Mouse (Mus musculus) yolk sac, embryonic 10.5 days (tissue): ENCODE measurements at regions not wholly inside any gene's neighbourhood (a gene's known extent, or its start where the extent isn't known, plus 50 kb on each side); places are given as distances from the start of the nearest gene placed in this dataset.

Source experiments
- DNase-seq: peaks from one replicate; pipeline ENCODE4 v3.0.0-alpha.2; 2017; ENCODE audit warnings: low spot score

DNA sequence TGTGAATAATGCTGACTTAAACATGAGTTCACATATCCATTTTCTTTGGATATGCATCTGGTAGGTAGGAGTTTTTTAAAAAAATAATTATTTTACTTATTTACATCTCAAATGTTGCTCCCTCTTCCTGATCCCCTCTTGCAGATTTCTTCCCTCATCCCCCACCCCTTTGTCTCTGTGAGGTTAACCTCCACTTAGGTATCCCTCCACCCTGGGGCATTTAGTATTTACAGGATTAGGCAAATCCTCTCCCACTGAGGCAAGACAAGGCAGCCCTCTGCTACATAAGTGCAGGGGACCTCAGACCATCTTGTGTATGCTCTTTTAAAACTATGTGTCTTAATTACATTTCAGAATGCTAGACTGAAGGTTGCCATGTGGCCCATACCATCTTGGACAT lies 155.2 kb upstream of the Shcbp1 start:
- DNase-seq, result no peak

- DNase-seq, result no peak
Measured at GRCm38 (mm10) chr8:4934035-4934434, 154.7 kb upstream of the Shcbp1 start.

- no peak for DNase-seq
Measured at GRCm38 (mm10) chr8:4916447-4916846, 137.1 kb upstream of the Shcbp1 start.

GRCm38 (mm10) chr8:4895046-4895445 lies 115.7 kb upstream of the Shcbp1 start:
- no peak for DNase-seq

GRCm38 (mm10) chr8:4868761-4869160 lies 89.4 kb upstream of the Shcbp1 start:
- peak; percentile 17 for DNase-seq

DNA sequence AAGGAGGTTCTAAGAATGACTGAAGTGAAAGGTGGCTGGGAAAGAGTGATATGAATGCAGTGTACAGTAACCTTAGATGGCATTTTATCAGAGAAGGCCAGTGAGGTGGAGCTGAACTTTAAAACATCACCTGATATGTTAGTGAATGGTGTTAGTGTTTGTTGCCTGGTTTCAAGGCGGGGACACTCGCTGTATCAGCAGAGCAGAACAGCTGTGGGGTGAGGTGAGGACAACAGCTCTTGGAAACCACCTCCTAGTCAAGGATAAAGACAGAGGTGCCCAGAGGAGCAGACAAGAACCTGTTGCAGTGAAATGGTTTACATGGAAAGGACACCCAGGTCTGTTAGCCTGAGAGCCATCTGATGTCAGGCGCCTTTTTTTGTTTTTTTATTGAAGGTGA lies 59.7 kb upstream of the Shcbp1 start:
- no peak for DNase-seq

GRCm38 (mm10) chr8:4838527-4838926 lies 59.2 kb upstream of the Shcbp1 start:
- DNase-seq, result no peak

GRCm38 (mm10) chr8:4837719-4838118 lies 58.4 kb upstream of the Shcbp1 start:
- DNase-seq, result no peak

- DNase-seq, result no peak
Measured at GRCm38 (mm10) chr8:4836651-4837050, 57.3 kb upstream of the Shcbp1 start.
